Mouse (Mus musculus) megakaryocyte, embryonic 14.5 days (primary cell): ENCODE results near the gene Plekhg2.

Experiments
- FLI1 ChIP-seq: IDR thresholded peaks from 2 replicates; pipeline ENCODE4 v1.6.1; 2012; ENCODE audit warnings: low read length, inconsistent platforms, mixed read lengths
- GATA1 ChIP-seq: IDR thresholded peaks from 3 replicates; pipeline ENCODE4 v1.6.1; 2012; ENCODE audit warnings: mixed read lengths, low read length, inconsistent platforms, borderline replicate concordance

DNA sequence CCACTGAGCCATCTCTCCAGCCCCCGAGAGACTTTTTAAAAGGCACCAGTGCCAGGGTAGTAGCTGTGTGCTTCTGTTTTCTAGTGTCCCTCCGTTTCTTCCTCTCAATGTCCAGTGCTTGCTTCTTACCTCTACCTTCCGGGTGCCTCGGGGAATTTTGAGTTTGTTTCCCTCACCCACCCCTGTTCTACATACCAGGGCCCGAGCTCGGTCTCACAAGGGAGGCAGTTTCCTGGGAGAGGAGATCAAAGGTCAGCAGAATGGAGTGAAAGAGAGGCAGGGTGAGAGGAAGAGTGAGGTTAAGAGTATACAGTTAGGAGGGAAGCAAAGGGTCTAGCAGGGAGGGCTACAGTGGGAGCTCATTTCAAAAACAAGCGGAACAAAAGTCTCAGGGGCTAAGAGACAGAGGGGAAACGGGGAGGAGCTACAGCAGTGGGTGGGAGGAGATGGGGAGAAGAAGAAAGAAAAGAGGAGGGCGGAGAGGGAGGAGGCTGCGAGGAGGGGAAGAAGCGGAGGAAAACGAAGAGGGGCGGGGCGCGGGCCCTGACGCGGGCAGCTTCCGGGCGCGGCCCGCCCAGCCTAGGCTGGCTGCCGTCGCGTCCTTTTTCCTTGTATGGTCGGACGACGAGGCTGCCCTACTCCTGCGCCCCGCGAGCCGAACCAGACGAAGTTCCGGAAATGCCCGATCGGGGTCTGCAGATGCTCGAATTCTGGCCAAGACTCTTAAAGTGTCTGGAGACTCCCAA is 3.0 kb upstream of the Plekhg2 start:
- TF ChIP-seq FLI1 (no peak), GATA1 (no peak)
